Mouse (Mus musculus) limb, embryonic 14.5 days (tissue): Measurements from ENCODE around the gene Naa10. TPM values are rescaled to one million over a fixed set of nuclear protein-coding genes. Genes with fewer than 3 reads are reported as not detected.

ENCODE experiments used
- ATAC-seq: fragments of 200-750 bp; cut with Nextera tagmentation; 2 replicates; pipeline ENCODE4 v1.8.0; 2017; ENCODE audit warnings: low read depth, moderate number of reproducible peaks, moderate TSS enrichment; ENCODE audit not compliant: low FRiP score
- DNase-seq: peaks from one replicate; pipeline ENCODE4 v3.0.0-alpha.2; 2015; ENCODE audit warnings: low spot score
- H3K27ac ChIP-seq: fragments of 300-500 bp; sonication (generic); replicated peaks from 2 replicates; pipeline ENCODE4 v1.5.1; 2014; ENCODE audit warnings: low read depth, mild to moderate bottlenecking, low read length, moderate library complexity, mixed read lengths
- H3K27me3 ChIP-seq: fragments of 300-500 bp; sonication (generic); 2 replicates; pipeline ENCODE4 v1.6.1; 2014; ENCODE audit warnings: low read length, mixed read lengths; ENCODE audit not compliant: control insufficient read depth, insufficient read depth
- H3K36me3 ChIP-seq: fragments of 300-500 bp; sonication (generic); 2 replicates; pipeline ENCODE4 v1.6.1; 2014; ENCODE audit warnings: mild to moderate bottlenecking, low read length, moderate library complexity, mixed read lengths; ENCODE audit not compliant: control insufficient read depth, insufficient read depth
- H3K4me1 ChIP-seq: fragments of 300-500 bp; sonication (generic); 2 replicates; pipeline ENCODE4 v1.6.1; 2014; ENCODE audit warnings: antibody characterized with exemption, low read length, mixed read lengths; ENCODE audit not compliant: control insufficient read depth, insufficient read depth
- H3K4me2 ChIP-seq: fragments of 300-500 bp; sonication (generic); replicated peaks from 2 replicates; pipeline ENCODE4 v1.6.1; 2014; ENCODE audit warnings: low read depth, mild to moderate bottlenecking, low read length, moderate library complexity; ENCODE audit not compliant: severe bottlenecking
- H3K4me3 ChIP-seq: fragments of 300-500 bp; sonication (generic); replicated peaks from 2 replicates; pipeline ENCODE4 v1.5.1; 2014; ENCODE audit warnings: low read length
- H3K9ac ChIP-seq: fragments of 300-500 bp; sonication (generic); 2 replicates; pipeline ENCODE4 v1.6.1; 2014; ENCODE audit warnings: mild to moderate bottlenecking, low read depth, low read length, moderate library complexity; ENCODE audit not compliant: severe bottlenecking
- H3K9me3 ChIP-seq: fragments of 300-500 bp; sonication (generic); 2 replicates; pipeline ENCODE4 v1.6.1; 2016; ENCODE audit warnings: low read length; ENCODE audit not compliant: control insufficient read depth
- POLR2A ChIP-seq: fragments of 200-500 bp; IDR thresholded peaks from 2 replicates; pipeline ENCODE4 v1.8.0; 2012; ENCODE audit warnings: inconsistent platforms, mild to moderate bottlenecking, moderate library complexity, borderline replicate concordance; ENCODE audit not compliant: insufficient read depth, insufficient read length; ENCODE audit errors: extremely low read depth
- WGBS: fragments of 180-500 bp; shearing (Covaris S2); extraction: QIAGEN DNeasy Blood & Tissue Kit; methylation state at CpG from one replicate; pipeline ENCODE4 v1.1.7; 2014; 5-methylcytosine and 5-hydroxymethylcytosine counted together
- polyA plus RNA-seq, 2 experiments: library from polyadenylated mRNA; depleted of rRNA in 1 of 2; stranded (reverse) in 1 of 2; unstranded in 1 of 2; fragments of >200 nt; fragmentation: Nextera tagmentation in 1 of 2; extraction: Ambion mirVana in 1 of 2; gene quantifications; 2 replicates each; pipeline versions ENCODE4 v1.2.1 to v1.2.3; 2012 to 2014

The Naa10 gene
- polyA plus RNA-seq (2012; rRNA removed) (114 and 128 TPM in 2 replicates), polyA plus RNA-seq (2014; fragmentation: Nextera tagmentation; extraction: Ambion mirVana) (112 and 117 TPM in 2 replicates)

DNA sequence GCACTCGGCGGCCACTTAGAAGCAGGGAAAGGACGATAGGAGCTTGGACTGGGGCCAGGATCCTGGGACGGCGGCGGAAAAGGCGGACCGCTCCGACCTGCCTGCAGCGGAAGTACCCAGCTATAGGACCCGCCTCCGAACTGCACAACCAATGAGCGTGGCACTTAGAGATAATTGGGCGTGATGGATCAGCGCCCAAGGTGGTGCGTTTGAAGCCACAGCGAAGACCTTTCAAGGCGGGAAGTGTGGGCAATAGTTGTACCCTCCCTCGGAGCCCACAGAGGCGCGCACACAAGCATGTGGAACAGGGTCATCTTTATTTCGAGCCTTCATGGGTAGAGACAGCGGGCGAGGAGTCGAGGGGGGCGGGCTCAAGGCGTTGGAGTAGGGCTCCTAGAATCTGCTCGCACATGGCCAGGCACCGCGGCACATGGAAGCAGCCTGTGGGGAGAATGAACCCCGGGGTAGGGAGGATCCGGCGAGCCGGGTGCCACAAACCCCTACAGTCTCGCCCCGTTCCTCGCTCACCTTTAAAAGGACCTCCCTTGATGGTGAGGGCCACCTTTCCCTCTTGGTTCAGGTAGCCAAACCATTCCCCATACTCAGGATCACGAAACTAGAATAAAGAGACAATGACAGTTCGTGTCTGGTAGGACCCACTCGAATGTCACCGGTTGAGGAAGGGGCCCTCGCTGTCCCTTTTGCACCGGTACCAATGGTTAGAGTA is at the start of gene Naa10, which contains the start of gene Arhgap4:
Gene Naa10, minus strand, starts transcription at position 122 of the 727 bp plus-strand sequence.
Gene Arhgap4, minus strand, starts transcription at position 48 of the 727 bp plus-strand sequence.
- peak within 1 kb of the TSS; percentile 52 for H3K4me3 ChIP-seq
- H3K27ac ChIP-seq, result peak within 1 kb of the TSS; percentile 38; the same call in 1 of the 2 replicates
- no peaks in the 10 kb centered on the region for H3K4me1 ChIP-seq
- H3K9me3 ChIP-seq, result no peaks in the 10 kb centered on the region
- H3K9ac ChIP-seq, result peak within 1 kb of the TSS; percentile 63
- peak; percentile 91 for DNase-seq
- no peaks in the 10 kb centered on the region for H3K27me3 ChIP-seq
- H3K4me2 ChIP-seq, result peak within 1 kb of the TSS; percentile 59
- no peak for TF ChIP-seq POLR2A
- 21% methylated on average over 43 of the region's 43 CpGs for WGBS
- peak; percentile 94 for ATAC-seq
- peaks cover 21% of the 10 kb centered on the region for H3K36me3 ChIP-seq

DNA sequence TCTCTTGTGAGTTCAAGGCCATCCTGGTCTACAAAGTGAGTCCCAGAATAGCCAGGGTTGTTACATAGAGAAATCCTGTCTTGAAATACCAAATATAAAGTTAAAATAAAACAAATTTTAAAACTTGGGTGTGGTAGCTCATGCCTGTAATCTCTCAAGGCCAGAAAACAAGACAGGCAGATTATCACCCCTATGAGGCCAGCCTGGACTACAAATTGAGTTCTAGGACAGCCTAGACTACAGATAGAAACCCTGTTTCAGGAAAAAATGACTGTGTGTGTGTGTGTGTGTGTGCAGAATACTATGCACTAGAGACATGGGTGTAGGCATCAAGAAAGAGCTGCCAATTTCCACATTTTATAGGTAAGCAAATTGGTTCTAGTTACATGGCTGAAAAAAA is 49.0 kb upstream of the Naa10 start:
- no peak overlapping the region for H3K4me3 ChIP-seq
- H3K4me2 ChIP-seq, result no peak overlapping the region
- DNase-seq (no peak), ATAC-seq (no peak)
- no peaks in the 10 kb centered on the region for H3K9me3 ChIP-seq
- H3K27ac ChIP-seq, result no peak overlapping the region
- no peaks in the 10 kb centered on the region for H3K27me3 ChIP-seq
- H3K36me3 ChIP-seq, result no peaks in the 10 kb centered on the region
- no peak for TF ChIP-seq POLR2A
- H3K4me1 ChIP-seq, result no peaks in the 10 kb centered on the region
- no peak overlapping the region for H3K9ac ChIP-seq

DNA sequence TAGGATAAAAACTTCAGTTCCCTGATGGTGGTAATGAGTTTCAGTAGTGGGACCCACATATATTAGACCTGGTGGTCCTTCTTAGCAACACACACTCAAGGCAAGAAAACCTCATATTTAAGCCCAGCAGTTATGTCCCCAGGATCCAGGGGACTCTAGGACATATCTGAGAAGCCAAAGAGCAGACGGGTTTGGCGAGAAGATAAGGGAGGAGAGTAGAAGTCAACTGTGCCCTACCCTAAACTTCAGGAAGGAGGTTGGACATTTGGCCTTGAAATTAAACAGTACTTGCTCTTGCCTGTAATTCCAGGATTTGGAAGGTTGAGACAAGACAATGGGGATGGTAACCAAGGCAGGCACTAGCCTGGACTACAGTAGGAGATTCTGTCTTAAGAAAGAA is 48.0 kb upstream of the Naa10 start:
- WGBS, result 89% methylated on average over 2 of the region's 2 CpGs
- no peaks in the 10 kb centered on the region for H3K27me3 ChIP-seq
- no peak for ATAC-seq

DNA sequence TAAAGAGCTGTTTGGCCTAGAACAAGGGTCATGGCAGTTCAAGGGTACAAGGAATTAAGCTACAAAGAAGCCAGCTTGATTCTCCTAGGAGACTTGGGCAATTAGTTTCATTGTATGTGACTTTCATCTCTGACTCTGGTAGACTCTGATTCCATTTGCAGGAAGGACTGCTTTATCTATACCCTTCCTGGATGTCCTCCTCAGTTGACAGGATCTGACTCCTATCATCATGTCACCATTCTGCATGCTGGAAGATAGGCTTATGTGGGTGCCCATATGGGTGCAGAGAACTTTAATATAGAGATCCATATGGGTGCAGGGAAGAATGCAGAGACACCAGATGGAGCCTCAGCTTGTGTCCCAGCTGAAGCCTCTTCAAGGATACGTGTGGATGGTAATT is 47.4 kb upstream of the Naa10 start:
- TF ChIP-seq POLR2A, result no peak
- H3K4me3 ChIP-seq, result no peak overlapping the region
- no peak overlapping the region for H3K27ac ChIP-seq
- no peaks in the 10 kb centered on the region for H3K36me3 ChIP-seq
- H3K9ac ChIP-seq, result no peak overlapping the region
- H3K4me1 ChIP-seq, result no peaks in the 10 kb centered on the region; the same call in 1 of the 2 replicates
- 83% methylated on average over 1 of the region's 1 CpGs for WGBS
- ATAC-seq (no peak), DNase-seq (no peak)
- no peaks in the 10 kb centered on the region for H3K9me3 ChIP-seq
- no peak overlapping the region for H3K4me2 ChIP-seq
- no peaks in the 10 kb centered on the region for H3K27me3 ChIP-seq

More for the DNA sequence above, 48.0 kb upstream of the Naa10 start:
- Histone ChIP-seq H3K9me3 (no peaks in the 10 kb centered on the region), H3K9ac (no peak overlapping the region), H3K4me3 (no peak overlapping the region), H3K4me2 (no peak overlapping the region), H3K27ac (no peak overlapping the region), H3K4me1 (no peaks in the 10 kb centered on the region), H3K36me3 (no peaks in the 10 kb centered on the region)
- DNase-seq, result no peak
- no peak for TF ChIP-seq POLR2A

DNA sequence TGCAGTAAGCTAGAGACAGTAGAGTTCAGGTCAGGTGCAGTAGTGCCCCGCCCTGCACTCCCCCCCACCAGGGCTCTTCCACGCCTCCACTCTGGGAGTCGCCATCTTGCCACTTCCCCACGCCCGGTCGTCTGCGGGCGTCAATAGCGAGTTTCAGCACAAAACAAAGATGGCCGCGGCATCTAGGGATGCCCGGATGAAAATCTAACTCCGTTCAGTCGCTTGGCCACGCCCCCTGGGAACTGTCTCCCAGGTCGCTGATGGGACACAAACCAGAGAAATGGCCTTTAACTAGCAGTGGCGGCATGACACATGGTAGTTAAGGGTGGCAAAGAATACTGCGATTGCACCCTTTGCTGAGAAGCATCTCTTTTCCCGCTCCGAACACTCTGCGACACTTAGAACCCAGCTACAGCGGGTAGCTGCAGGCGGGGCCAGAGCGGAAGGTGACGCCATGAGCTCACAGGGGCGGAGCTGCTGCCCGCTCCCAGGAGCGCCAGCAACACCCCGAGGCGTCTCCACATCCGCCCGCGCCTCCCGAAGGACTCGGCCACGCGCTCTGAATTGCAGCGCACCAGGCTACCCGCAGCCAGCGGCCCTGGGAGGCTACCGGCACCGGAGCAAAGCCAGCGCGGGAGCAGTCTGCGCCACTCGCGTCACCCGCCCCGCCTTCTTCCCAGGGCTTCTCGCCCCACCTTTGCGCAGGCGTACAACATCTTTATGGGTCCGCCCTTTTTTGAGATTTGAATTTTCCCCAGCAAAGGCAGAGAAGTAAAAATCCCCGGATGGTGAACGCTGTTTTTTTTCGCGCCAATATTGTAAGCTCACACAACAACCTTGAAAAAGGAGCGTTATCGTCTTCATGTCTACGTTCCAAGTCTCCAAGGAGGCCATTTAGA is 45.7 kb upstream of the Naa10 start:
- H3K36me3 ChIP-seq, result no peaks in the 10 kb centered on the region
- no peak for TF ChIP-seq POLR2A
- H3K27ac ChIP-seq, result peak overlapping the region; percentile 99
- no peaks in the 10 kb centered on the region for H3K9me3 ChIP-seq
- peak overlapping the region; percentile 62 for H3K4me3 ChIP-seq
- peak overlapping the region; percentile 52 for H3K4me2 ChIP-seq
- peak; percentile 91 for DNase-seq
- WGBS, result 21% methylated on average over 45 of the region's 60 CpGs
- peaks cover 6% of the 10 kb centered on the region for H3K4me1 ChIP-seq
- peak; percentile 89 for ATAC-seq
- no peaks in the 10 kb centered on the region for H3K27me3 ChIP-seq
- peak overlapping the region; percentile 76 for H3K9ac ChIP-seq
